Mouse (Mus musculus): Measurements from ENCODE around the gene Scpep1.

The Scpep1 gene

DNA sequence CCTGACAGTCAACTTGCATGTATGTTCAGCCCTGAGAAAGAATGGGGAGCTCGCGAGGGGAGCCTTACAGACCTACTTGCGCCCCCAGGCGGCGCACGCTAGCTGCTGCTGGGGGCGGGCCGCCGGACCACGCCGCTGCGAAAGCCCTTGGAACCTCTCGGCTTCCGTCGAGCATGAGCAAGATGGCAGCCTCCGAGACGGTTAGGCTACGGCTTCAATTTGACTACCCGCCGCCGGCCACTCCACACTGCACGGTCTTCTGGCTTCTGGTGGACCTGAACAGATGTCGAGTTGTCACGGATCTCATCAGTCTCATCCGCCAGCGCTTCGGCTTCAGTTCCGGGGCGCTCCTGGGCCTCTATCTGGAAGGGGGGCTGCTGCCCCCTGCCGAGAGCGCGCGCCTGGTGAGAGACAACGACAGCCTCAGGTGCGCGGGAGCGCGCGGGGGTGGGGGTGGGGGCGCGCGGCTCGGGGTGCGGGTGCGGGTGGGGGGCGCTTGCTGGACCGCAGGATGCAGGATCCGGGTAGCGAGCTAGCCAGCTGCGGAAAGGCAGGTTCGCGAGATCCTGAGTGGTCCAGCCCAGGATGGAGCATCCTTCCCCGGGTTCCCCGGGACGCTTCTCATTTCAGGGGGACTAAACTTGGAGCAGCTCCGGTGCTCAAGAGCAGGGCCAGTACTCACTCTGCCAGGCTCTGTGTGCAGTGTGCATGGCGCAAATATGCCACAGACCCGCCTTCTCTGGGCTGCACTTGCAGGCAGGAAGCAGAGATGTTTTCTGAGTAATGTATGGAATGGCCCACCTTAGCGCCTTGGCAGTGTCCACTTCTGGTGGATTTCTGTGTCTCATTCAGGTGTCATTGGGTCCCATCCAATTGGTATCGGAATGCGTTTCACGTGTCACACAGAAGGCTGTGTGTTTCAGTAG, 18.8 kb upstream of the Scpep1 start:
- DNase-seq (ENCODE audit: low spot score) = peak; percentile 91

DNA sequence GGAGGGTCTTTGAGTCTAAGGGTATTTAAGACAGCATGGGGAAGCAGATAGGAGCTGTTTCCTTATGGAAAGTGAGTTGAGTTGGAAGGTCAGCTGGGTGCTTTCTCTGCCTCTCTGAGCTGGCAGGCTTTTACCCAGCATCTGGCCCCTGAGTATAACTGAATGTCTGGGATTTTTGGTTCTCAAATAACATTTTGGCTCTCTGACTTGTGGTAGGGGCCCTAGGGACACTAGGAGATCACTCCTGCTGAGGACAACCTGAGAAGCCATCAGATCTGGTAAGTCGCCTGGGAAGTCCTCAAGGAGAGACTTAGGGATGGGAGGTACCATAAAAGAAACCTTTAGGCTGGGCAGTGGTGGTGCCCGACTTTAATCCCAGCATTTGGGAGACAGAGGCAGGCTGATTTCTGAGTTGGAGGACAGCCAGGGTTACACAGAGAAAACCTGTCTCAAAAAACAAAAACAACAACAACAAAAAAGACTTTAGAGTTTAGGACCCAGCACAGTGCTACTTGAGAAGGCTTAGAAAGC, 15.0 kb upstream of the Scpep1 start, which contains the start of gene Coil:
Gene Coil, plus strand, starts transcription at position 51 of the 531 bp plus-strand sequence.
- no peak for DNase-seq (ENCODE audit: low spot score)

DNA sequence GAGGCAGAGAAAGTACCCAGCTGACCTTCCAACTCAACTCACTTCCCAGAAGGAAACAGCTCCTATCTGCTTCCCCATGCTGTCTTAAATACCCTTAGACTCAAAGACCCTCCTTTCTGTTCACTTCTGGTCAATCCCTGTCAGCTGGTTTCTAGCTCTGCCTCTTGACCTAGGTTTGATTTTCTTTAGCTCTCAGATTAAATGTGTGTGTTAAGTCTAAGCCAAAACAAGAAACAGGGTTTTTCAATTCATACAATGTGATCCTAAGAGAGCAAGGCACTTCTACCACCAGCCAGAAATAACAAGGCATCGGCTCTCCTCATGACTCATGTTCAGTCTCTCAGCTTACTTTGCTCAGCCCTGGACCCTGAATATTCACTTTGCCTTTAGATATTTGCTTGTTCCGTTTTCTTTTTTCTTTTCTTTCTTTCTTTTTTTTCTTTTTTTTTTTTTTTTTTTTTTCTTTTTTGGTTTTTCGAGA, 11.7 kb upstream of the Scpep1 start, which contains the start of gene Elobl:
Gene Elobl, minus strand, starts transcription at position 51 of the 481 bp plus-strand sequence.
- no peak for DNase-seq (ENCODE audit: low spot score)

GRCm38 (mm10) chr11:88958851-88959250, 3.6 kb upstream of the Scpep1 start:
- DNase-seq (ENCODE audit: low spot score) = no peak

- DNase-seq (ENCODE audit: low spot score) = no peak
These were observed 462 bp downstream of the Scpep1 start for GRCm38 (mm10) chr11:88954803-88955202.

- no peak for DNase-seq (ENCODE audit: low spot score)
These were observed 1.7 kb downstream of the Scpep1 start for GRCm38 (mm10) chr11:88953582-88953981.

- DNase-seq (ENCODE audit: low spot score) = no peak
These were observed 3.1 kb downstream of the Scpep1 start for GRCm38 (mm10) chr11:88952117-88952516.

DNA sequence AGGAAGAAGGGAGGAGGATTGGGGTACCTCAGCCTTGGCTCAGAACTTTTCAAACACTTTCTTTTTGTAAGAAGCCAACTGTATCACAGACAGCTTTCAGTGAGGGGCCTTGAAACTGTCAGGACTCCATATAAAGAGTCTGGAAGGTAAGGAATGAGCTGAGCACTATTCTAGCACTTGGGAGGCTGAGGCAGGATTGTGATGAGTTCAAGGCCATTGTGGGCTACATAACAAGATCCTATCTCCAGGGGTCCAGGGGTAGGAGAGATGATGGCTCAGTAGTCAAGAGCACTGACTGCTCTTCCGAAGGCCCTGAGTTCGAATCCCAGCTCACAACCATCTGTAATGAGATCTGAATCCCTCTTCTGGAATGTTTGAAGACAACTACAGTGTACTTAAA, 3.7 kb downstream of the Scpep1 start:
- DNase-seq (ENCODE audit: low spot score) = no peak

GRCm38 (mm10) chr11:88950640-88951250, 4.5 kb downstream of the Scpep1 start:
- DNase-seq (ENCODE audit: low spot score) = no peak

DNA sequence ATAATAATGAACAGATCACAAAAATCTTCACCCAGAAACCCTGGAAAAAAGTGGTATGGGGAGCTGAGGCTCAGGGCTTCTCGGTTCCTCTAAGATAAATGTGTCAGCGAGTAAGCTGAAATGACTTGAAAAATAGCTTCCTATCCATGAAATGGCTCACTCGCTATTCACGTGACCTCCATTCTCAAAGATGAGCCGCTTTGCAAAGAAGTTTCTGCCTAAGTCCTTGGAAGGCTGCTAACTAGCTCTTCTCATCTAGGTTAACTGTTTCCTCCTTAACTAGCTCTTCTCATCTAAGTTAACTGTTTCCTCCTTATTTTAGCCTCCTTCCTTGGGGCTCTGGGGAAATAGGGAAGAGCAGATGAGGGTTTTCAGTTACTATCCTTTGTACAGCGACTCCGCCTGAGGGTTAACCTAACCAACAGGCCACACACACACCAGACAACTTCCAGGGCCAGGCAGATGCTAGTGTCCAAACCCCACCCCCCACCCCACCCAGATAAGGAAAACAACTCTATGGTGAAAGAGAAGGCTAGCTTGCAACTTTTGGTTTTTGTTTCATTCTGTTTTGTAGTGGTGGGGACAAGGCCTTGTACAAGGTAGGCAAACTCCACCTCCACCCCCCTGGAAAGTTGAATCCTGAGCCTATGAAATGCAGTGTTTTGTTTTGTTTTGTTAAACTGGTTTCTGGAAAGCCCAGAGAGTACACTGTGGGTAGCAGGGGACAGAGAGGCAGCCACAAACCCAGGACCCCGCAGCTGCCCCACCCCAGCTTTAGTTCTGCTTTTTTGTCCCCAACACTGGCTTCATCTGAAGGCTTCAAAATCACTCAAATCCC, 5.2 kb downstream of the Scpep1 start:
- DNase-seq (ENCODE audit: low spot score) = no peak

DNA sequence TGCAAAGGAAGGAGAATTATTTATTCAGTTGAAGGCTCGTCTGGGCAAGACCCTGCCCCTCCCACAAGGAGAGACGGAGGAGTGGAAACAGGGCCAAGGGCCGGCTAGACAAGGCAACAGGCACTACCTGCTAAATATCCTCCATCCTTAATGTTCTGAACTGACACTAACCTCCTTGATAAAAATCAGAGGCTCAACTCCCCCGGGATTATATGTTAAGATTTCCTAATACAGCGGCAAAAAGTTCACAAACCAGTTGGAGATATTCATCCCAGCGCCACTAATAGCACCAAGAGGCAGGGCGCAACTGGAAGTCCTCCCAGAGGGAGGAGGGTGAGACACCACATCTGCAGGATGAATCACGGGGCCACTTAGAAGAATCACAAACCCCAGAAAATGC, 6.4 kb downstream of the Scpep1 start:
- DNase-seq (ENCODE audit: low spot score) = no peak

- no peak for DNase-seq (ENCODE audit: low spot score)
These were observed 9.2 kb downstream of the Scpep1 start for GRCm38 (mm10) chr11:88945971-88946585.

DNA sequence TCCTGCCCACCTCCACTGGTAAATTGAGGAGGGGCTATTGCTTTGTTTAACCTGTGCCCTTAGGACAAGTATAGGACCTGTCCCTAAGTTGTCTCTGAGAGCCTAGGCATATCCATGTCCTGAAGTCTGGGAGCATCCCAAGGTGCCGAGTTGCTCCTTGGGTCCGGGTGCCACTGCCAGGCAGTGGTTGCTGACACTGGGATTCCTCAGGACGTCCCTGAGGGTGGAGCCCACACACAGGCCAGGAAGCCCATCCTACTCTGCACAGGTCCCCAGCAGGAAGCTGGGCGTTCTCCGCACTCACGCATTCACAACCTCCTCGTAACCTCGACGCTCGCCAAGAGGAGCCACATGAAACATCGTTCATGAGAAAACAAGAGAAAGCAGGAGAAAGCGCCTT, 13.8 kb downstream of the Scpep1 start:
- DNase-seq (ENCODE audit: low spot score) = no peak

DNA sequence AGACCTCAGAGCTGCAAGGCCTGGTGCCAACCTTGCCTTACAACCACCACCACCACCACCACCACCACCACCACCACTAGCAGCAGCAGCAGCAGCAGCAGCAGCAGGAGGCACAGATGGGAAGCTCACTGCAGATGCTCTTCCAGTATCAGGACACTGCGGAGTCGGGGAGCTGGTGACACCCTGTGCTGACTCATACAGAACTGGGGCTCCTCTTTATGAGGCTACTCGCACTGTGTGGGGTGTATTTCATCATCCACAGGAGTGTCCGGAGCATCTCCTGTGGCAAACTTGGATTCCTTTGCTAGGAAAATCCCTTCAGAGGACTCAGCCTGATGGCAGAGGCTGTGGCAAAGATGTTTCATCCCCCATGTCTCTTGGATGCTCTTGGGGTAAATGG, 15.6 kb downstream of the Scpep1 start:
- DNase-seq (ENCODE audit: low spot score) = no peak

DNA sequence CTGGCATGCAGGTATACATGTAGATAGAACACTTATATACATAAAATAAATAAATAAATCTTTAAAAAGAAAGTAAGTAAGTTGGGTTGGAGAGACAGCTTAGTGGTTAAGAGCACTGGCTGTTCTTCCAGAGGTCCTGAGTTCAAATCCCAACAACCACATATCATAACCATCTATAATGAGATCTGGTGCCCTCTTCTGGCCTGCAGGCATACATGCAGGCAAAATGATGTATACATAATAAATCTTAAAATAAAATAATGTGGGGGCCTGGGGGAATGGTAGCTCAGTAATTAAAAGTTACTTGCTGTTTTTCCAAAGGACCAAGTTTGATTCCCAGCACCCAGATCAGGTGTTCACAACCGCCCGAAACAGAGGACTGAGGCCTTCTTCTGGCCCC, 16.5 kb downstream of the Scpep1 start:
- DNase-seq (ENCODE audit: low spot score) = no peak

- DNase-seq (ENCODE audit: low spot score) = no peak
These were observed 17.4 kb downstream of the Scpep1 start for GRCm38 (mm10) chr11:88937886-88938285.

DNA sequence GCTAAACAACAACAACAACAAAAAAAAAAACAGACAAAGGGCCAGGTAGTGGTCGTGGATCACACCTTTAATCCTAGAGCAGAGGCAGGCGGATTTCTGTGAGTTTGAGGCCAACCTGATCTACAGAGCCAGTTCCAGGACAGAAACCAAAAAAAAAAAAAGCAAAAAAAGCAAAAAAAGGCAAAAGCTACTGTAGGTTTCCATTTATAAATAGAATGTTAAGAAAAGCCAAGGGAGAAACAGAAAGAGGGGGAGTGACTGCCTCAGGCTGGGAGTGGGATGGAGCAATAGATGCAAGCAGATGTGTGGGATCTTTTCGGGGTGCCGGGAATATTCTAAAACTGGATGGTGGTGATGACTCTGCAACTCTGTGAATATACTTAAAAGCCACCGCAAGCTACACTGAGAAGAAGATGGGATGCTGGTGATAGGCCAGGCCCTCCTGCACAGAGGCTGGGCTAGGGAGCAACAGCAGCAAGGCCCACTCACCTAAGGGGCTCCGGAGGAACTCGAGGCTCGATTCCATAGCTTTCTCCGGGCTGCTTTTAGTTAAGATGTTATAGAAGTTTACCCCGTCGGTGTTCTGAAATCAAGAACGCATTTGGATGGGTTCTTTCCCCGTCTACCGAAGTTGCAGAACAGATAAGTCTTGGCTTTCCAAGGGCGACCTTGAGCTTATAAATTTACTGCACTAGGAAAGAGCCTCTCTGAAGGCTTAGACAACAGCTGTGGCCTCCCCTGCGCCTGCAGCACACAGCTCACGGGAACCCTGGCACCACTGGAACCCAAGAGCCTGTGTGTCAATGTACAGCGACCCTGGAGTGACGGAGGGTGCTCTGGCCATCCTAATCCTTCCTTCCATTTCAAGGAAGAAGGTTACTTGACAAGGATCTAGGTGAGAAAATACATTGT, 20.9 kb downstream of the Scpep1 start:
- DNase-seq (ENCODE audit: low spot score) = no peak

DNA sequence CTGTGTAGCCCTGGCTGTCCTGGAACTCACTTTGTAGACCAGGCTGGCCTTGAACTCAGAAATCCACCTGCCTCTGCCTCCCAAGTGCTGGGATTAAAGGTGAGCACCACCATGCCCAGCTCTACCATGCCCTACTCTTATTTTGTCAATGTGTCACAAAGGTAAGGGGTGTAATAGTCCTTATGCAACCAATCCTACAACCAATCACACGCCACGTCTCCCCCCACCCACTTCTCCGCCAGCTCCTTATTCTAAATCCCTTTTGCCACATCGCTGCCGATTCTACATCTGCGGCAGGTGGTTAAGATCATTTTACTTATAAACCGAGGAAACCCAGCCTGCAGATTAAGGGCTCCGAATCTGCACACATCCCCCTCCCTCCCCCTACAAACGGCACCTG, 22.2 kb downstream of the Scpep1 start:
- DNase-seq (ENCODE audit: low spot score) = no peak

DNA sequence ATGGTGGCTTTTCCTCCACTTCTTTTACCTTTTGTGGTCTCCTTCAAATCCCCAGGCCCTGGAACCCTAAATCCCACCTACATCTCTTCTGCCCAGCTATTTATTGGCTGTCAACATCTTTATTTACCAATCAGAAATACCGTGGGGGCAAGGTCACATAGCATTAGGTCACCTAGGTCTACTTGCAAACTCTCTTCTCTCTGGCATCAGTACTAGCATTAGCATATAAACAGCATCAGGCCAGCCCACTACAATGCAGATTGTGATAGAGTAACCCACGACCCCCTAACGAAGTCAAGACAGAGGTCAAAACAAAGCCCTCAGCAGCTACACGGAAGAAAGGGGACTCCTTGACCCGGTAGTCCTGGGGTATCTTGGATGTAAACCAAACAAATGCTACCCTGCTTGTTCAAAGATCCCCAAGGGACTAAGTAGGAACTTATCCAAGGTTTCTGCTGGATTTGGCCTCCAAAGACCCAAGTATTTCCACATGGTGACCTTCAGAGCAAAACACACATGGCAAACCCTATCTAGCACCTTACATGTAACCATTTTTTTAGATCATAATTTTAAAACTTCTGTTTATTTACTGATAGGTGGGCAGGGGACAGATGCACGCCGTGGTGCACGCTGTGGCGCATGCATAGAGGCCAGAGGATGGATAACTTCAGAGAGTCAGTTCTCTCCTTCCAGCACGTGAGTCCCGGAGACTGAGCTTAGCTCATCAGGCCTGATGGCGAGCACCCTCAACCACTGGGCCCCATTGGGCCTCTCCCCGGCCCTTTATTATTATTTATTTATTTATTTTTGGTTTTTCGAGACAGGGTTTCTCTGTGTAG, 23.4 kb downstream of the Scpep1 start:
- DNase-seq (ENCODE audit: low spot score) = no peak

- no peak for DNase-seq (ENCODE audit: low spot score)
These were observed 28.7 kb downstream of the Scpep1 start for GRCm38 (mm10) chr11:88926566-88926965.

Data from urinary bladder, postnatal 25 days (tissue).